7 mouse cellular contexts compared by ENCODE assay signal in genomic region chr8:90954802-90955760, GRCm38 (mm10).
DNase-seq lines count a peak whose midpoint lies in the region; ATAC-seq and TF ChIP-seq lines count a peak whose summit lies in the region.

No protein-coding gene starts in this region.

- under 1% methylated on average over 21 of the region's 21 CpGs for WGBS in intestine, embryonic 16.5 days
- WGBS in midbrain, embryonic 11.5 days, result 1% methylated on average over 21 of the region's 21 CpGs
- whole genome bisulfite sequencing in small intestine, adult 2 months, result 10% methylated on average over 21 of the region's 21 CpGs

- TF ChIP-seq CTCF in small intestine, adult 2 months (IDR thresholded peaks at IDR 0.05; ENCODE audit: extremely low read depth, insufficient read length, insufficient replicate concordance, low read depth, low read length), result no peak

- peak; percentile 79 for DNase-seq in adrenal gland, postnatal 10 days
- peak; percentile 86 for DNase-seq in embryo, embryonic 9.5 days (ENCODE audit: extremely low spot score)
- peak; percentile 41 to 69 for DNase-seq in gastrocnemius, postnatal 4 days (ENCODE audit: low spot score in 2 of 2)
- peak; percentile 73 to 77 for DNase-seq in left cerebral cortex, postnatal 36 days (ENCODE audit: low spot score in 2 of 2)
- DNase-seq in midbrain, embryonic 11.5 days (ENCODE audit: low spot score, missing footprints), result peak; percentile 98

- peak overlapping the region; percentile 53 for H3K4me3 ChIP-seq in intestine, embryonic 16.5 days (ENCODE audit: low read length)
- H3K4me3 ChIP-seq in midbrain, embryonic 11.5 days (ENCODE audit: low read depth, low read length), result peak overlapping the region; percentile 35
- H3K4me3 ChIP-seq in small intestine, adult 2 months (ENCODE audit: low read depth, low read length), result peak overlapping the region; percentile 50

- ATAC-seq in intestine, embryonic 16.5 days, result peak; percentile 93
- ATAC-seq in midbrain, embryonic 11.5 days (ENCODE audit: low FRiP score), result peak; percentile 95

- peak overlapping the region; percentile 98 for H3K27ac ChIP-seq in intestine, embryonic 16.5 days (ENCODE audit: low read length)
- H3K27ac ChIP-seq in midbrain, embryonic 11.5 days (ENCODE audit: low read depth, low read length), result peak overlapping the region; percentile 99
- H3K27ac ChIP-seq in small intestine, adult 2 months (ENCODE audit: insufficient read depth, low read depth, low read length), result peak overlapping the region; percentile 85

- H3K36me3 ChIP-seq in intestine, embryonic 16.5 days (ENCODE audit: control insufficient read depth, insufficient read depth, low read length), result no peaks in the 10 kb centered on the region
- H3K36me3 ChIP-seq in midbrain, embryonic 11.5 days (ENCODE audit: control insufficient read depth, insufficient read depth, low read length), result no peaks in the 10 kb centered on the region
- H3K36me3 ChIP-seq in small intestine, adult 2 months (ENCODE audit: control insufficient read depth, insufficient read depth, low read length), result peaks cover 8% of the 10 kb centered on the region

- no peaks in the 10 kb centered on the region for H3K27me3 ChIP-seq in intestine, embryonic 16.5 days (replicated peaks; ENCODE audit: control insufficient read depth, insufficient read depth, low read length)
- no peaks in the 10 kb centered on the region for H3K27me3 ChIP-seq in midbrain, embryonic 11.5 days (ENCODE audit: control insufficient read depth, insufficient read depth, low read length)
- no peaks in the 10 kb centered on the region for H3K27me3 ChIP-seq in small intestine, adult 2 months (ENCODE audit: control insufficient read depth, insufficient read depth, low read length)

- H3K9me3 ChIP-seq in intestine, embryonic 16.5 days (ENCODE audit: control insufficient read depth, low read length), result no peaks in the 10 kb centered on the region
- no peaks in the 10 kb centered on the region for H3K9me3 ChIP-seq in midbrain, embryonic 11.5 days (ENCODE audit: control insufficient read depth, low read length)

- peaks cover 8% of the 10 kb centered on the region for H3K4me1 ChIP-seq in intestine, embryonic 16.5 days (ENCODE audit: control insufficient read depth, insufficient read depth, low read length)
- peaks cover 19% of the 10 kb centered on the region for H3K4me1 ChIP-seq in midbrain, embryonic 11.5 days (ENCODE audit: control insufficient read depth, insufficient read depth, low read length)
- H3K4me1 ChIP-seq in small intestine, adult 2 months (ENCODE audit: control insufficient read depth, insufficient read depth, insufficient read length, low read length), result peaks cover 7% of the 10 kb centered on the region; the same call in 1 of the 2 replicates

- intact Hi-C loops in left cerebral cortex, postnatal 36 days (cut with DNase I), result loop anchor here (1.0 to 5.0 kb wide), 2 partner anchors 48 to 127 kb away; partner anchors contain the start of gene Chd9

- 0 out of 2 replicates have a peak, but pooled peaks have one; percentile 52 for TF ChIP-seq POLR2A in small intestine, adult 2 months (IDR thresholded peaks at IDR 0.05; ENCODE audit: low read depth, low read length)

- H3K4me2 ChIP-seq in intestine, embryonic 16.5 days (ENCODE audit: low read depth, low read length), result peak overlapping the region; percentile 67
- peak overlapping the region; percentile 73 for H3K4me2 ChIP-seq in midbrain, embryonic 11.5 days

- H3K9ac ChIP-seq in intestine, embryonic 16.5 days (ENCODE audit: low read depth, low read length), result peak overlapping the region; percentile 72
- H3K9ac ChIP-seq in midbrain, embryonic 11.5 days (ENCODE audit: low read length), result peak overlapping the region; percentile 82

Comparison
In these comparisons a context has a peak if more than half of its experiments do, and no peak if none do; other contexts are left out.
1. Peak in every context shown above with its lines: DNase-seq, ATAC-seq, H3K4me3 ChIP-seq and H3K27ac ChIP-seq.